Mouse (Mus musculus): Measurements from ENCODE around the gene 6820408C15Rik.

DNA sequence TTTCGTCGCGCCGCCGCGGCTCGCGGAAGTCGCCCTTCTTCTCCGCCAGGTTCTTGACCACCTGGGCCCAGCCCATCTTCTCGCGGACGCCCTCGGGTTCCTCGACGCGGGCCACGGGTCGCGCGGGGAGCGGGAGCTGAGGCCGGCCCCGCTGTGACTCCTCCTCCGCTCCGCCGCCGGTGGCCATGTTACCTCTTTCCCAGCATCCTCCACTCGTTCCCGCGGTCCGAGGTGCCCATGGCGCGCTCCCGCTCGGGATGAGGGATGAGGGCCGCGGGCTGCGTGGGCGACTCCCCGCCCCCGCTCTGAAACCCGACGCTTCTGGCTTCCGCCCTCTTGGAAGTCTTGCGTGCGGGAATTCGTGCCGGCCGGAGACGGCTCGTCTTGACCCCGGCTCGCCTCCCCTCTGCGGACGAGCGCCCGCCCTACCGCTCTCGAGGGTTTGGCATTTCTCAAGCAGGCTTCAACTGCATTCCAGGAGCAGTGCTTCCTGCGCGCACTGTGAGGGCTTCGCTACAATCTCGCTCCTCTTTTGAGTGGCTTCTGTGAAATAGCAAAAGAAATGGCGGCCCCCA lies 709 bp upstream of the 6820408C15Rik start, which contains the start of gene Zcchc3:
- TF ChIP-seq CTCF (IDR thresholded peaks at IDR 0.05; ENCODE audit: extremely low read depth, insufficient read length, insufficient replicate concordance, low read depth, low read length) (no peak), POLR2A (IDR thresholded peaks at IDR 0.05; ENCODE audit: low read depth, low read length) (peak; percentile 7; the same call in 1 of the 2 replicates)
